Mouse (Mus musculus) embryonic facial prominence, embryonic 13.5 days (tissue): ENCODE results near the gene Slc44a3. TPM values are rescaled to one million over a fixed set of nuclear protein-coding genes. Genes with fewer than 3 reads are reported as not detected.

Source experiments
- ATAC-seq: fragments of 200-750 bp; cut with Nextera tagmentation; 2 replicates; pipeline ENCODE4 v1.8.0; 2017; ENCODE audit warnings: low read depth; ENCODE audit not compliant: insufficient number of reproducible peaks, insufficient read depth, low FRiP score, low TSS enrichment
- H3K27ac ChIP-seq: fragments of 300-500 bp; sonication (generic); 2 replicates; pipeline ENCODE4 v1.5.1; 2015; ENCODE audit warnings: moderate library complexity, mild to moderate bottlenecking, inconsistent platforms
- H3K27me3 ChIP-seq: fragments of 300-500 bp; sonication (generic); 2 replicates; pipeline ENCODE4 v1.6.1; 2015; ENCODE audit warnings: mild to moderate bottlenecking, inconsistent platforms
- H3K36me3 ChIP-seq: fragments of 300-500 bp; sonication (generic); 2 replicates; pipeline ENCODE4 v1.6.1; 2015; ENCODE audit warnings: mild to moderate bottlenecking, inconsistent platforms
- H3K4me1 ChIP-seq: fragments of 300-500 bp; sonication (generic); 2 replicates; pipeline ENCODE4 v1.6.1; 2015; ENCODE audit warnings: inconsistent platforms
- H3K4me2 ChIP-seq: fragments of 300-500 bp; sonication (generic); 2 replicates; pipeline ENCODE4 v1.6.1; 2015; ENCODE audit warnings: moderate library complexity, mild to moderate bottlenecking, inconsistent platforms
- H3K4me3 ChIP-seq: fragments of 300-500 bp; sonication (generic); 2 replicates; pipeline ENCODE4 v1.5.1; 2015; ENCODE audit warnings: mild to moderate bottlenecking, inconsistent platforms
- H3K9ac ChIP-seq: fragments of 300-500 bp; sonication (generic); 2 replicates; pipeline ENCODE4 v1.6.1; 2015; ENCODE audit warnings: mild to moderate bottlenecking, inconsistent platforms
- H3K9me3 ChIP-seq: fragments of 300-500 bp; sonication (generic); 2 replicates; pipeline ENCODE4 v1.6.1; 2016; ENCODE audit warnings: inconsistent platforms
- WGBS: fragments of 180-500 bp; shearing (Covaris S2); methylation state at CpG from one replicate; pipeline ENCODE4 v1.1.7; 2015; ENCODE audit warnings: mixed read lengths; 5-methylcytosine and 5-hydroxymethylcytosine counted together
- polyA plus RNA-seq: library from polyadenylated mRNA; unstranded; fragments of >200 nt; fragmentation: Nextera tagmentation; extraction: Ambion mirVana; gene quantifications from 2 replicates; pipeline ENCODE4 v1.2.1, GENCODE M21; 2015

Gene Slc44a3
- 2.3 and 4.2 TPM in 2 replicates for polyA plus RNA-seq

DNA sequence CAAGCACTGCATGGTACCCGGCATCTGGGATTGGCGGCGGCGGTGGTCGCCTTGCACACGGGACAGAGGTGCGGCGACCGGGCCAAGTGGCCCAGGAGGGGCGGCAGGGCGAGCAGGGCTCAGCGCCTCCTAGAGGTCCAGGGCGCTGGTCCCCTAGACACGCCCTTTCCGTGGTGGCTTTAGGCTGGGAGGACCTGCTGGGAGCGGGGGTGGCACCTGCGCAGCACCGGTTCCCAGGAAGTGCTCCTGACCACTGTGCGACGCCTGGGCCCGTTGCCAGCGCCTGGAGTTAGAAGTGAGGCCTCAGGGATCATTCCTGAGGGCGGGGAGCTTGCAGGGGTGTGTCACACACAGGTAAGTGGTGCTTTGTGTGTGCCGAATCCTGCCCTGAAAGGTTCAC lies at the start of gene Slc44a3:
Gene Slc44a3 (minus strand): TSS at position 229 of the 400 bp plus-strand sequence.
- peak; percentile 61 for ATAC-seq
- peak within 1 kb of the TSS; percentile 6; the same call in 1 of the 2 replicates for H3K9ac ChIP-seq
- H3K4me2 ChIP-seq: peak within 1 kb of the TSS; percentile 54
- H3K27ac ChIP-seq: no peak within 1 kb of the TSS; the same call in 1 of the 2 replicates
- H3K27me3 ChIP-seq: peaks cover 34% of the 10 kb centered on the region
- H3K4me1 ChIP-seq: peaks cover 25% of the 10 kb centered on the region
- H3K4me3 ChIP-seq: peak within 1 kb of the TSS; percentile 29
- WGBS: 4% methylated on average over 24 of the region's 24 CpGs
- no peaks in the 10 kb centered on the region for H3K36me3 ChIP-seq
- no peaks in the 10 kb centered on the region for H3K9me3 ChIP-seq

DNA sequence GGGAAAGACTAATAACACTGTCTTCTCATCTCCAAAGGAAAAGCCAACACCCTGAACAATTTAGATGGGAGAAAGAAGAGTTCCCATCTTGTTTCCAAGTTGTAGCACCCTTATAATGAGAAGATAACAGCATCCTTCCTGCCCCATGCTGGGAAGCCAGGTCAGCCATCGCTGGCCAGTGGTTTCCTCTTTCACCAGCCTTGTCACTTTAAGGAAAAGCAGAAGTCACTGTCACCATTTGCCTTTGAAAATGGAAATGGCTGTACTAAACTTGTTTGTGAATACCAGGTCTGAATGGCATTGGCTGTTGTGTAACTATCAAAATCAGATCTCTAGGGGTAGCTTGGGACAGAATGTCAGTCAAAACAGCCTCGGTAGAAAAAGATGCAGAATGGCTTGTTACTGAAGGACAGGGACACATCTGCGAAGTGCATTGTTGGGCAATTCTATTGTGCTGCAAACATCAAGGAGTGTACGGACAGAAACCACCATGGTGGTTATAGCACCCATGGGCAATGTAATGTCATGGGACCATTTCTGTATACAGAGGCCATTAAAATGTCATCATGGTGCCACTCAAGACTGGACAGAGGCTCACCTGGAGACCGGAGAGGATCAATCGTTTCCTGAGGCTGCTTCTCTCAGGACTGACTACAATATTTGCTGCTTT lies 47.8 kb upstream of the Slc44a3 start:
- Histone ChIP-seq H3K4me1 (peaks cover 29% of the 10 kb centered on the region), H3K9me3 (no peaks in the 10 kb centered on the region), H3K27ac (no peak overlapping the region), H3K4me3 (no peak overlapping the region), H3K9ac (no peak overlapping the region), H3K36me3 (no peaks in the 10 kb centered on the region), H3K4me2 (no peak overlapping the region), H3K27me3 (no peaks in the 10 kb centered on the region)
- no peak for ATAC-seq
- 85% methylated on average over 6 of the region's 6 CpGs for WGBS

- no peak overlapping the region for H3K4me3 ChIP-seq
Observed at GRCm38 (mm10) chr3:121579402-121579801, 47.2 kb upstream of the Slc44a3 start.

GRCm38 (mm10) chr3:121578706-121579105 lies 46.5 kb upstream of the Slc44a3 start:
- H3K4me3 ChIP-seq: no peak overlapping the region
- no peak overlapping the region for H3K4me2 ChIP-seq
- H3K9me3 ChIP-seq: no peaks in the 10 kb centered on the region
- ATAC-seq: no peak
- H3K9ac ChIP-seq: no peak overlapping the region
- H3K27me3 ChIP-seq: no peaks in the 10 kb centered on the region
- no peak overlapping the region for H3K27ac ChIP-seq
- no peaks in the 10 kb centered on the region for H3K36me3 ChIP-seq
- WGBS: 48% methylated on average over 4 of the region's 5 CpGs
- peaks cover 16% of the 10 kb centered on the region for H3K4me1 ChIP-seq

More at GRCm38 (mm10) chr3:121579402-121579801, 47.2 kb upstream of the Slc44a3 start:
- no peak for ATAC-seq
- Histone ChIP-seq H3K9ac (no peak overlapping the region), H3K36me3 (no peaks in the 10 kb centered on the region), H3K4me1 (peaks cover 23% of the 10 kb centered on the region), H3K4me2 (no peak overlapping the region), H3K27ac (no peak overlapping the region), H3K9me3 (no peaks in the 10 kb centered on the region), H3K27me3 (no peaks in the 10 kb centered on the region)
- WGBS: 88% methylated on average over 5 of the region's 5 CpGs

DNA sequence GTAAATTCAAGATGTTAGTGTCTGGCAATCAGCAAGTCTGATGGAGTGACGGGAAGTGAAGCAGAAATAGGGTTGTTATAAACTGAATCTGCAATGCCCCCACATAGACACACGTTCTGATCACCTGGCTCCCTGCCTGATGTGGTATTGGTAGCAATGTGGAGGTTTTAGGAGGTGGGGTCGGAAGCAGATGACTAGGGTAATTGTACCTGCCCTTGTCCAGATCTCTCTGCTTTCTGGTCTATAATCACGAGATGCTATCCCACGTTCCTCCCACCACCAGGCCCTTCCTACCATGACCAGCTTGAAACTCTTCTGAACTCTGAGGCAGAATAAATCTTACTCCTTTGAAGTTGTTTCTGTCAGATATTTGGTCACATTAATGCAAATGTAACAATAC lies 45.4 kb upstream of the Slc44a3 start:
- no peak overlapping the region for H3K4me3 ChIP-seq
- ATAC-seq: no peak
- peak overlapping the region; percentile 35 for H3K27ac ChIP-seq
- H3K27me3 ChIP-seq: no peaks in the 10 kb centered on the region
- peaks cover 16% of the 10 kb centered on the region for H3K4me1 ChIP-seq
- H3K9ac ChIP-seq: no peak overlapping the region
- no peaks in the 10 kb centered on the region for H3K9me3 ChIP-seq
- no peak overlapping the region; the same call in 1 of the 2 replicates for H3K4me2 ChIP-seq
- 57% methylated on average over 5 of the region's 5 CpGs for WGBS
- H3K36me3 ChIP-seq: no peaks in the 10 kb centered on the region

DNA sequence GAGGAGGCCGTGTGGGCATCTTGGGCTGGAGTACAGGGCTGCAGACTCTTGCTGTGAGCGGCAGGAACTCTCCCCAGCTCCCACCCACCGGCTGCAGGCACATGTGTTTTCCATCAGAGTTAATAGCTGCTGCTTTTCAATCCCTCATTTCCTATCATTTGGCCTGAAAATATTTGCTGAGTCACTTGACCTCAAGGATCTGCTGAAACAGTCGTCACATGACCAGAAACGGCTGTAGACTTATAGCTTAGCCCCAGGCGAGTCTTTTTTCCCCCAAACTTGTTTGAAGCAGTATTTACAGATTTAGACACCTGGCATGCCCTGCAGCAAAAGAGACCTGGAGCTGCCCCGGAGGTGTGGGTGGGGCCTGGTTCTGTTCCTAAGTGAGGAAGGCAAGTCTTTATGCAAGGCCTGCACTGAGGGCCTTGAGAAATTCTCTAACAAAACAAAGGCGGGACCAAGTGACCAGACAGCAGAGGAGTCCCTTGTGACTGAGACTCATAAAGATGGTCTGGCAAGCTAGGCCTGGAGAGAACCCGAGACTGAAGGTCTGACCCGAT lies 44.9 kb upstream of the Slc44a3 start:
- H3K9me3 ChIP-seq: no peaks in the 10 kb centered on the region
- no peak for ATAC-seq
- 13% methylated on average over 10 of the region's 10 CpGs for WGBS
- H3K9ac ChIP-seq: no peak overlapping the region
- H3K36me3 ChIP-seq: no peaks in the 10 kb centered on the region
- H3K4me2 ChIP-seq: peak overlapping the region; percentile 3; the same call in 1 of the 2 replicates
- H3K4me3 ChIP-seq: no peak overlapping the region
- peaks cover 16% of the 10 kb centered on the region for H3K4me1 ChIP-seq
- peak overlapping the region; percentile 35 for H3K27ac ChIP-seq
- H3K27me3 ChIP-seq: no peaks in the 10 kb centered on the region

GRCm38 (mm10) chr3:121576367-121576766 lies 44.2 kb upstream of the Slc44a3 start:
- no peaks in the 10 kb centered on the region for H3K9me3 ChIP-seq
- no peaks in the 10 kb centered on the region for H3K36me3 ChIP-seq
- no peak overlapping the region for H3K4me3 ChIP-seq
- no peak overlapping the region for H3K9ac ChIP-seq
- H3K27ac ChIP-seq: no peak overlapping the region
- WGBS: 38% methylated on average over 6 of the region's 6 CpGs
- no peak overlapping the region for H3K4me2 ChIP-seq
- no peak for ATAC-seq
- H3K4me1 ChIP-seq: peaks cover 16% of the 10 kb centered on the region
- H3K27me3 ChIP-seq: no peaks in the 10 kb centered on the region

DNA sequence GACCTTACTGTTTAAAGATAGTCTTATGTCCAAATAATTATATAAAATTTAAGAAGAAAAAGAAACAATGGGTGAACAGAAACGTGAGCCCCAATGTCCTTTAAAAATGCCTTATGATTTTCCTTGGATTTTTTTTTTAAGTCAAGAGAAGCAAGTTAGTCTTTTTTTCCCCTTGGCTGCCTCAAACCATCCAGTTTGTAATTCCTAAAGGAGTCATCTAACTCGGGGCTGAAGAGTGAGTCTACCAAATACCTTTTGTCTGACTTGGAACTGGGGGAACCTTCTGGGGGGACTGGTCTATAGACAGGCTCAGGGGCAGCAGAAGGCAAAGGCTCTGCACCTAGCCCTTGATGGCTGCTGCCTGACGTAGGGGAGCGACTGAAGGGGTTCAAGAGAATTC lies 42.2 kb upstream of the Slc44a3 start:
- H3K9ac ChIP-seq: no peak overlapping the region
- H3K4me1 ChIP-seq: peaks cover 16% of the 10 kb centered on the region
- H3K9me3 ChIP-seq: no peaks in the 10 kb centered on the region
- no peaks in the 10 kb centered on the region for H3K27me3 ChIP-seq
- 77% methylated on average over 4 of the region's 4 CpGs for WGBS
- H3K4me3 ChIP-seq: no peak overlapping the region
- H3K27ac ChIP-seq: no peak overlapping the region
- no peak for ATAC-seq
- no peaks in the 10 kb centered on the region for H3K36me3 ChIP-seq
- H3K4me2 ChIP-seq: no peak overlapping the region

- WGBS: 74% methylated on average over 7 of the region's 7 CpGs
Observed at GRCm38 (mm10) chr3:121573858-121574257, 41.7 kb upstream of the Slc44a3 start.

DNA sequence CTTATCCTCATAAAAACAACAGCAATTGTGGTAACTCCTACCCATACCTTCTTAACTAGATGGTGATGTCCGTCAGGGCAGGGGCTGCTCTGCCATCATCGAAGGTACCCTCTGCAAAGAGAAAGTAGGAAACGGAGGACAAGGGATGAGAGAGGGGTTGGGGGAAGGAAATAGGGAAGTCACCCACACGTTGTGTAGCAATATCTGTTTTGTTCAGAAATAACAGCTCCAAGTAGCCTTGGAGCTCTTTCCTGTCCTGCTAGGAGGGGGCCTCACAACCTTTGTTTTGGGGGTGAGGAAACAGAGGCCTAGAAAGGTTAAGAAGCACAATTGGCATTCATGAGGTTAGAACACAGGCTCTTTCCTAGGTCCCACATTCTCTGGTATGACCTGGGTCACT lies 39.3 kb upstream of the Slc44a3 start:
- no peak overlapping the region for H3K4me3 ChIP-seq
- H3K9ac ChIP-seq: no peak overlapping the region
- ATAC-seq: no peak
- no peaks in the 10 kb centered on the region for H3K9me3 ChIP-seq
- no peak overlapping the region for H3K27ac ChIP-seq
- H3K4me1 ChIP-seq: peaks cover 4% of the 10 kb centered on the region
- H3K36me3 ChIP-seq: no peaks in the 10 kb centered on the region
- H3K27me3 ChIP-seq: no peaks in the 10 kb centered on the region
- no peak overlapping the region for H3K4me2 ChIP-seq
- WGBS: 84% methylated on average over 4 of the region's 4 CpGs

More at GRCm38 (mm10) chr3:121573858-121574257, 41.7 kb upstream of the Slc44a3 start:
- Histone ChIP-seq H3K4me3 (no peak overlapping the region), H3K36me3 (no peaks in the 10 kb centered on the region), H3K4me2 (no peak overlapping the region), H3K4me1 (peaks cover 16% of the 10 kb centered on the region), H3K9me3 (no peaks in the 10 kb centered on the region), H3K9ac (no peak overlapping the region), H3K27me3 (no peaks in the 10 kb centered on the region), H3K27ac (no peak overlapping the region)
- ATAC-seq: no peak

DNA sequence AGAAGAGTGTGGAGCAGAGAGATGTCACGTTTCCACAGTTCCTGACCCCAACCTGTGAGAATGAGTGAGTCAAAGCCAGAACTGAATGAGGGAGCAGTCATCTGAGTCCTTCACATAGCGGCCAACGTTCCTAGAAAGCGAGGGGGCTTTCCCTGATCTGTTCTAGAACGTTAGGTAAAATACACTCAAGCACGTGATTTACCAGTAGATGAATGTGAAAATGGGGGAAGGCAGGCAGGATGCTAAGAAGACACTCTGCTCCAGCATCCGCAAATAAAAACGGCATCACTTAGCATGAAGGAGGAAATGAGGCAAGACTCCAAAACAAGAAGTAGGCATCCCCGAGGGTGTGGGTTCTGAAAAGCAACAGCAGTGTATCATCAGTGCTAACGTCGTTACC lies 38.4 kb upstream of the Slc44a3 start:
- Histone ChIP-seq H3K9ac (no peak overlapping the region), H3K36me3 (no peaks in the 10 kb centered on the region), H3K4me1 (no peaks in the 10 kb centered on the region), H3K4me2 (no peak overlapping the region), H3K9me3 (no peaks in the 10 kb centered on the region), H3K27me3 (no peaks in the 10 kb centered on the region), H3K27ac (no peak overlapping the region), H3K4me3 (no peak overlapping the region)
- WGBS: 80% methylated on average over 11 of the region's 11 CpGs
- no peak for ATAC-seq

GRCm38 (mm10) chr3:121569767-121570166 lies 37.6 kb upstream of the Slc44a3 start:
- Histone ChIP-seq H3K9me3 (no peaks in the 10 kb centered on the region), H3K27me3 (no peaks in the 10 kb centered on the region), H3K4me1 (no peaks in the 10 kb centered on the region), H3K4me3 (no peak overlapping the region), H3K9ac (no peak overlapping the region), H3K4me2 (no peak overlapping the region), H3K27ac (no peak overlapping the region), H3K36me3 (no peaks in the 10 kb centered on the region)
- no peak for ATAC-seq
- 73% methylated on average over 5 of the region's 5 CpGs for WGBS
